Mouse (Mus musculus): ENCODE results near the gene Cd163.

The Cd163 gene

GRCm38 (mm10) chr6:124364328-124364727 is 59.9 kb downstream of the Cd163 start:
- no peak for DNase-seq (ENCODE audit: low spot score)

GRCm38 (mm10) chr6:124373584-124374206 is 69.2 kb downstream of the Cd163 start:
- no peak for DNase-seq (ENCODE audit: low spot score)

GRCm38 (mm10) chr6:124374683-124375082 is 70.2 kb downstream of the Cd163 start:
- DNase-seq (ENCODE audit: low spot score) = no peak

- DNase-seq (ENCODE audit: low spot score) = no peak
Measured at GRCm38 (mm10) chr6:124375435-124375884, 71.0 kb downstream of the Cd163 start.

GRCm38 (mm10) chr6:124376311-124376710 is 71.9 kb downstream of the Cd163 start:
- DNase-seq (ENCODE audit: low spot score) = no peak

- no peak for DNase-seq (ENCODE audit: low spot score)
Measured at GRCm38 (mm10) chr6:124377494-124378255, 73.2 kb downstream of the Cd163 start.

GRCm38 (mm10) chr6:124379331-124379730 is 74.9 kb downstream of the Cd163 start:
- peak; percentile 41 for DNase-seq (ENCODE audit: low spot score)

Data from layer of hippocampus, adult 9-10 months (tissue).